11 mouse cellular contexts compared by ENCODE assay signal in genomic region chr8:71952489-71952888, GRCm38 (mm10). TPM values are rescaled to one million over a fixed set of nuclear protein-coding genes. Genes with fewer than 3 reads are reported as not detected.
DNase-seq lines count a peak whose midpoint lies in the region; ATAC-seq lines count a peak whose summit lies in the region.
"Had no signal": no experiment of that assay in that cellular context is flagged by ENCODE, and none has a peak within 500 bp of the region (broad histone marks: within the 10 kb centered on the region; RNA-seq: fewer than 3 reads in every experiment).

No protein-coding gene starts in this region.

- no peak overlapping the region for H3K27ac ChIP-seq in liver, embryonic 11.5 days (ENCODE audit: low read depth, low read length)
- H3K27ac ChIP-seq in hindbrain, embryonic 13.5 days = no peak overlapping the region
- no peak overlapping the region for H3K27ac ChIP-seq in liver, embryonic 16.5 days (ENCODE audit: low read length)
- H3K27ac ChIP-seq: embryonic facial prominence, embryonic 15.5 days; hindbrain, embryonic 15.5 days; limb, embryonic 15.5 days had no signal

- no peaks in the 10 kb centered on the region for H3K9me3 ChIP-seq in erythroblast, embryonic 14.5 days (ENCODE audit: control insufficient read depth, low read length)
- no peaks in the 10 kb centered on the region for H3K9me3 ChIP-seq in liver, embryonic 11.5 days (ENCODE audit: control insufficient read depth, low read length)
- peaks cover 5% of the 10 kb centered on the region; the same call in 1 of the 2 replicates for H3K9me3 ChIP-seq in hindbrain, embryonic 13.5 days
- H3K9me3 ChIP-seq in liver, embryonic 16.5 days (replicated peaks; ENCODE audit: control insufficient read depth, low read length) = no peaks in the 10 kb centered on the region
- H3K9me3 ChIP-seq: hindbrain, embryonic 15.5 days had no signal

- no peak overlapping the region for H3K9ac ChIP-seq in liver, embryonic 11.5 days (ENCODE audit: low read depth, low read length)
- H3K9ac ChIP-seq in hindbrain, embryonic 13.5 days = peak overlapping the region; percentile 83; the same call in 1 of the 2 replicates
- no peak overlapping the region for H3K9ac ChIP-seq in liver, embryonic 16.5 days (ENCODE audit: low read depth, low read length)
- H3K9ac ChIP-seq: embryonic facial prominence, embryonic 15.5 days; limb, embryonic 15.5 days had no signal

- no peak overlapping the region; the same call in 1 of the 2 replicates for H3K4me2 ChIP-seq in liver, embryonic 11.5 days
- 0 out of 2 replicates have a peak overlapping the region, but pooled peaks have one; percentile 65 for H3K4me2 ChIP-seq in hindbrain, embryonic 13.5 days
- 0 out of 2 replicates have a peak overlapping the region, but pooled peaks have one; percentile 71 for H3K4me2 ChIP-seq in liver, embryonic 16.5 days (ENCODE audit: low read depth, low read length)

- 88% methylated on average over 1 of the region's 1 CpGs for WGBS in liver, embryonic 11.5 days
- 96% methylated on average over 1 of the region's 1 CpGs for WGBS in hindbrain, embryonic 13.5 days
- 87% methylated on average over 1 of the region's 1 CpGs for WGBS in liver, embryonic 16.5 days (ENCODE audit: insufficient replicate concordance)

- H3K27me3 ChIP-seq in erythroblast, embryonic 14.5 days (ENCODE audit: control insufficient read depth) = peaks cover 5% of the 10 kb centered on the region; the same call in 1 of the 2 replicates
- no peaks in the 10 kb centered on the region for H3K27me3 ChIP-seq in liver, embryonic 11.5 days (replicated peaks; ENCODE audit: control insufficient read depth, insufficient read depth, low read length)
- no peaks in the 10 kb centered on the region for H3K27me3 ChIP-seq in hindbrain, embryonic 13.5 days
- no peaks in the 10 kb centered on the region for H3K27me3 ChIP-seq in liver, embryonic 16.5 days (ENCODE audit: control insufficient read depth, insufficient read depth, low read depth, low read length)
- H3K27me3 ChIP-seq: embryonic facial prominence, embryonic 15.5 days; hindbrain, embryonic 15.5 days; limb, embryonic 15.5 days had no signal

- ATAC-seq in erythroblast, adult 5-6 weeks (replicated peaks; ENCODE audit: low FRiP score, poor library complexity, severe bottlenecking) = no peak
- no peak for ATAC-seq in liver, embryonic 11.5 days (replicated peaks; ENCODE audit: low FRiP score)
- no peak for ATAC-seq in hindbrain, embryonic 13.5 days (ENCODE audit: low FRiP score)
- ATAC-seq in liver, embryonic 16.5 days (ENCODE audit: low read depth) = no peak

- H3K4me1 ChIP-seq in erythroblast, embryonic 14.5 days (ENCODE audit: control insufficient read depth) = peaks cover 26% of the 10 kb centered on the region
- peaks cover 6% of the 10 kb centered on the region; the same call in 1 of the 2 replicates for H3K4me1 ChIP-seq in liver, embryonic 11.5 days (replicated peaks; ENCODE audit: control insufficient read depth, insufficient read depth, low read length)
- peaks cover 20% of the 10 kb centered on the region for H3K4me1 ChIP-seq in hindbrain, embryonic 13.5 days (replicated peaks)
- peaks cover 13% of the 10 kb centered on the region for H3K4me1 ChIP-seq in liver, embryonic 16.5 days (ENCODE audit: control insufficient read depth, low read depth, low read length)

- DNase-seq in liver, embryonic 11.5 days (ENCODE audit: low spot score) = no peak
- DNase-seq in liver = no peak
- DNase-seq in cerebellum, postnatal 10 days = no peak
- DNase-seq in adrenal gland, adult (ENCODE audit: inconsistent age in 2 of 2, low spot score in 1 of 2) = no peak

- H3K36me3 ChIP-seq in erythroblast, embryonic 14.5 days (ENCODE audit: control insufficient read depth) = peaks cover 5% of the 10 kb centered on the region
- peaks cover 3% of the 10 kb centered on the region; the same call in 1 of the 2 replicates for H3K36me3 ChIP-seq in liver, embryonic 11.5 days (ENCODE audit: control insufficient read depth, insufficient read depth, low read length)
- peaks cover 18% of the 10 kb centered on the region for H3K36me3 ChIP-seq in hindbrain, embryonic 13.5 days
- H3K36me3 ChIP-seq in liver, embryonic 16.5 days (ENCODE audit: control insufficient read depth, insufficient read depth) = peaks cover 3% of the 10 kb centered on the region; the same call in 1 of the 2 replicates

- H3K4me3 ChIP-seq in erythroblast, embryonic 14.5 days (replicated peaks) = peak overlapping the region; percentile 77
- H3K4me3 ChIP-seq in liver, embryonic 11.5 days (ENCODE audit: low read depth, low read length) = 0 out of 2 replicates have a peak overlapping the region, but pooled peaks have one; percentile 83
- no peak overlapping the region for H3K4me3 ChIP-seq in hindbrain, embryonic 13.5 days
- no peak overlapping the region for H3K4me3 ChIP-seq in liver, embryonic 16.5 days (ENCODE audit: low read depth, low read length)

RNA-seq across cellular contexts. Expression of gene Zfp961, which starts 1.7 kb away (rescaled TPM):
- polyA plus RNA-seq in erythroblast, embryonic 14.5 days (2012) = 0.03 and 0.12 TPM in 2 replicates
- total RNA-seq in erythroblast, adult 5-6 weeks (2015; ENCODE audit: low replicate concordance) = 11.7 and 15.8 TPM in 2 replicates
- 8.6 and 9.1 TPM in 2 replicates for total RNA-seq in erythroblast, adult 5-6 weeks (2017; ENCODE audit: low replicate concordance)
- polyA plus RNA-seq in liver, embryonic 11.5 days (2014; fragmentation: Nextera tagmentation; extraction: Ambion mirVana) = 22.7 and 24.1 TPM in 2 replicates
- 15.1 and 16.9 TPM in 2 replicates for polyA plus RNA-seq in hindbrain, embryonic 13.5 days (2015; fragmentation: Nextera tagmentation; extraction: Ambion mirVana)
- 6.1 and 6.8 TPM in 2 replicates for polyA plus RNA-seq in liver, embryonic 16.5 days (2015; fragmentation: Nextera tagmentation; extraction: Ambion mirVana)

RNA-seq across cellular contexts. Expression of gene Zfp617, which starts 44.1 kb away (rescaled TPM):
- polyA plus RNA-seq in erythroblast, embryonic 14.5 days (2012) = 0.19 TPM in 2 replicates
- total RNA-seq in erythroblast, adult 5-6 weeks (2015; ENCODE audit: low replicate concordance) = 9.2 and 10.4 TPM in 2 replicates
- 5.5 and 6.8 TPM in 2 replicates for total RNA-seq in erythroblast, adult 5-6 weeks (2017; ENCODE audit: low replicate concordance)
- polyA plus RNA-seq in liver, embryonic 11.5 days (2014; fragmentation: Nextera tagmentation; extraction: Ambion mirVana) = 19.9 and 20.0 TPM in 2 replicates
- 34.9 and 38.9 TPM in 2 replicates for polyA plus RNA-seq in hindbrain, embryonic 13.5 days (2015; fragmentation: Nextera tagmentation; extraction: Ambion mirVana)
- polyA plus RNA-seq in liver, embryonic 16.5 days (2015; fragmentation: Nextera tagmentation; extraction: Ambion mirVana) = 7.6 and 8.6 TPM in 2 replicates

RNA-seq across cellular contexts. Expression of gene Zfp882, which starts 44.1 kb away (rescaled TPM):
- polyA plus RNA-seq in erythroblast, embryonic 14.5 days (2012) = 0.02 TPM in 1 of 2 replicates, not detected in the other
- 2.1 TPM in 1 of 2 replicates, not detected in the other for total RNA-seq in erythroblast, adult 5-6 weeks (2015; ENCODE audit: low replicate concordance)
- total RNA-seq in erythroblast, adult 5-6 weeks (2017; ENCODE audit: low replicate concordance) = 2.0 and 3.3 TPM in 2 replicates
- 1.5 and 1.6 TPM in 2 replicates for polyA plus RNA-seq in liver, embryonic 11.5 days (2014; fragmentation: Nextera tagmentation; extraction: Ambion mirVana)
- polyA plus RNA-seq in hindbrain, embryonic 13.5 days (2015; fragmentation: Nextera tagmentation; extraction: Ambion mirVana) = 16.5 and 17.8 TPM in 2 replicates
- 0.63 and 0.77 TPM in 2 replicates for polyA plus RNA-seq in liver, embryonic 16.5 days (2015; fragmentation: Nextera tagmentation; extraction: Ambion mirVana)

RNA-seq across cellular contexts. Expression of gene Cyp4f18, which starts 56.9 kb away (rescaled TPM):
- 0.16 and 0.19 TPM in 2 replicates for polyA plus RNA-seq in erythroblast, embryonic 14.5 days (2012)
- total RNA-seq in erythroblast, adult 5-6 weeks (2015; ENCODE audit: low replicate concordance) = 15.3 and 25.2 TPM in 2 replicates
- total RNA-seq in erythroblast, adult 5-6 weeks (2017; ENCODE audit: low replicate concordance) = 7.7 and 10.3 TPM in 2 replicates
- 0.60 and 2.1 TPM in 2 replicates for polyA plus RNA-seq in liver, embryonic 11.5 days (2014; fragmentation: Nextera tagmentation; extraction: Ambion mirVana)
- 0.73 and 0.76 TPM in 2 replicates for polyA plus RNA-seq in hindbrain, embryonic 13.5 days (2015; fragmentation: Nextera tagmentation; extraction: Ambion mirVana)
- 3.6 and 4.0 TPM in 2 replicates for polyA plus RNA-seq in liver, embryonic 16.5 days (2015; fragmentation: Nextera tagmentation; extraction: Ambion mirVana)

Comparison
In these comparisons a context has a peak if more than half of its experiments do, and no peak if none do; other contexts are left out.
1. H3K4me3 ChIP-seq: peak in erythroblast, embryonic 14.5 days (single experiment) and liver, embryonic 11.5 days (single experiment); none in hindbrain, embryonic 13.5 days (single experiment) and liver, embryonic 16.5 days (single experiment).